Mouse (Mus musculus) testis, adult 2 months (tissue): ENCODE results near the gene Hagh.

Source experiments
- CTCF ChIP-seq: fragments of 200-500 bp; IDR thresholded peaks from 2 replicates; pipeline ENCODE4 v1.5.1; 2012; ENCODE audit warnings: low read depth, mild to moderate bottlenecking, inconsistent platforms, low read length, moderate library complexity; ENCODE audit not compliant: control insufficient read depth, insufficient read depth, insufficient replicate concordance
- POLR2A ChIP-seq: fragments of 200-500 bp; IDR thresholded peaks from 2 replicates; pipeline ENCODE4 v1.6.1; 2012; ENCODE audit warnings: low read depth, mild to moderate bottlenecking, inconsistent platforms, low read length, moderate library complexity; ENCODE audit not compliant: control insufficient read depth

- no peak for TF ChIP-seq CTCF
- TF ChIP-seq POLR2A = no peak
Observed at GRCm38 (mm10) chr17:24800524-24800923, 39.4 kb upstream of the Hagh start.
